Mouse (Mus musculus) liver, embryonic 14.5 days (tissue): ENCODE results near the gene Tex33. TPM values are rescaled to one million over a fixed set of nuclear protein-coding genes. Genes with fewer than 3 reads are reported as not detected.

Source experiments
- ATAC-seq: fragments of 200-750 bp; cut with Nextera tagmentation; 2 replicates; pipeline ENCODE4 v1.8.0; 2017; ENCODE audit warnings: moderate number of reproducible peaks, mild to moderate bottlenecking, moderate library complexity; ENCODE audit not compliant: insufficient read depth
- DNase-seq, 3 experiments: peaks; one replicate each; pipeline ENCODE4 v3.0.0-alpha.2; 2012 to 2013; ENCODE audit warnings: low read depth in 3 of 3, low spot score in 3 of 3
- H3K27ac ChIP-seq: fragments of 300-500 bp; sonication (generic); 2 replicates; pipeline ENCODE4 v1.5.1; 2014; ENCODE audit warnings: moderate library complexity, mild to moderate bottlenecking, control low read depth, inconsistent platforms
- H3K27me3 ChIP-seq: fragments of 300-500 bp; sonication (generic); 2 replicates; pipeline ENCODE4 v1.6.1; 2014; ENCODE audit warnings: mild to moderate bottlenecking, low read length, moderate library complexity; ENCODE audit not compliant: control insufficient read depth, insufficient read depth
- H3K36me3 ChIP-seq: fragments of 300-500 bp; sonication (generic); replicated peaks from 2 replicates; pipeline ENCODE4 v1.6.1; 2014; ENCODE audit warnings: low read depth; ENCODE audit not compliant: control insufficient read depth, insufficient read depth
- H3K4me1 ChIP-seq, 2 experiments: fragments of 200-500 bp in 1 of 2; fragments of 300-500 bp in 1 of 2; sonication (generic) in 1 of 2; replicated peaks; 2 replicates each; pipeline ENCODE4 v1.6.1; 2012 to 2014; ENCODE audit warnings: antibody characterized with exemption in 1 of 2, inconsistent platforms in 1 of 2, low read length in 1 of 2; ENCODE audit not compliant: control insufficient read depth in 2 of 2, insufficient read depth in 2 of 2
- H3K4me2 ChIP-seq: fragments of 300-500 bp; sonication (generic); 2 replicates; pipeline ENCODE4 v1.6.1; 2014; ENCODE audit warnings: low read depth, mild to moderate bottlenecking, control low read depth, moderate library complexity
- H3K4me3 ChIP-seq, 2 experiments: fragments of 200-500 bp in 1 of 2; fragments of 300-500 bp in 1 of 2; sonication (generic) in 1 of 2; 2 replicates each; pipeline ENCODE4 v1.5.1; 2012 to 2014; ENCODE audit warnings: low read depth in 2 of 2, low read length in 2 of 2, mild to moderate bottlenecking in 2 of 2, control low read depth in 1 of 2, inconsistent platforms in 1 of 2, moderate library complexity in 1 of 2; ENCODE audit not compliant: insufficient read depth in 1 of 2
- H3K9ac ChIP-seq: fragments of 300-500 bp; sonication (generic); replicated peaks from 2 replicates; pipeline ENCODE4 v1.6.1; 2014; ENCODE audit warnings: mild to moderate bottlenecking, control low read depth, moderate library complexity
- H3K9me3 ChIP-seq: fragments of 300-500 bp; sonication (generic); 2 replicates; pipeline ENCODE4 v1.6.1; 2016; ENCODE audit warnings: low read length, mixed read lengths; ENCODE audit not compliant: control insufficient read depth
- CTCF ChIP-seq: IDR thresholded peaks from 2 replicates; pipeline ENCODE4 v1.5.1; 2016; ENCODE audit warnings: antibody characterized with exemption, low read depth, control low read depth
- EP300 ChIP-seq: IDR thresholded peaks from 2 replicates; pipeline ENCODE4 v1.6.1; 2016; ENCODE audit warnings: antibody characterized with exemption, low read depth
- WGBS: fragments of 180-500 bp; shearing (Covaris S2); extraction: QIAGEN DNeasy Blood & Tissue Kit; methylation state at CpG from one replicate; pipeline ENCODE4 v1.1.7; 2014; ENCODE audit not compliant: insufficient replicate concordance; 5-methylcytosine and 5-hydroxymethylcytosine counted together
- polyA plus RNA-seq, 2 experiments: library from polyadenylated mRNA; depleted of rRNA in 1 of 2; stranded (reverse) in 1 of 2; unstranded in 1 of 2; fragments of >200 nt; fragmentation: Nextera tagmentation in 1 of 2; extraction: Ambion mirVana in 1 of 2; gene quantifications; 2 replicates each; pipeline versions ENCODE4 v1.2.1 to v1.2.3; 2012 to 2014

Tex33 gene
- polyA plus RNA-seq, 2 experiments: 0.08 TPM; not detected in 1

GRCm38 (mm10) chr15:78401921-78402320, 6.2 kb upstream of the Tex33 start:
- 49% methylated on average over 4 of the region's 4 CpGs for WGBS
- ATAC-seq (no peak), DNase-seq (no peak)
- H3K27me3 ChIP-seq: no peaks in the 10 kb centered on the region
- H3K36me3 ChIP-seq: no peaks in the 10 kb centered on the region
- H3K9ac ChIP-seq: no peak overlapping the region
- peak overlapping the region; percentile 92 for H3K4me2 ChIP-seq
- TF ChIP-seq CTCF (no peak), EP300 (no peak)
- no peaks in the 10 kb centered on the region for H3K9me3 ChIP-seq
- H3K4me1 ChIP-seq: peaks cover 16 to 35% of the 10 kb centered on the region in 2 experiments
- no peak overlapping the region for H3K27ac ChIP-seq
- H3K4me3 ChIP-seq: no peak overlapping the region

GRCm38 (mm10) chr15:78401345-78401744, 5.6 kb upstream of the Tex33 start:
- H3K4me1 ChIP-seq: peaks cover 16 to 35% of the 10 kb centered on the region in 2 experiments
- TF ChIP-seq CTCF (no peak), EP300 (no peak)
- 62% methylated on average over 6 of the region's 6 CpGs for WGBS
- no peak overlapping the region for H3K9ac ChIP-seq
- H3K4me2 ChIP-seq: no peak overlapping the region
- H3K4me3 ChIP-seq: no peak overlapping the region
- no peaks in the 10 kb centered on the region for H3K9me3 ChIP-seq
- no peaks in the 10 kb centered on the region for H3K27me3 ChIP-seq
- no peaks in the 10 kb centered on the region for H3K36me3 ChIP-seq
- DNase-seq (no peak), ATAC-seq (no peak)
- no peak overlapping the region for H3K27ac ChIP-seq

GRCm38 (mm10) chr15:78390855-78391254, 4.9 kb downstream of the Tex33 start:
- ATAC-seq (no peak), DNase-seq (no peak)
- Histone ChIP-seq H3K4me1 (no peaks in the 10 kb centered on the region), H3K4me2 (no peak overlapping the region), H3K9me3 (no peaks in the 10 kb centered on the region), H3K27ac (no peak overlapping the region), H3K36me3 (no peaks in the 10 kb centered on the region), H3K27me3 (no peaks in the 10 kb centered on the region), H3K4me3 (no peak overlapping the region), H3K9ac (no peak overlapping the region)
- 51% methylated on average over 3 of the region's 3 CpGs for WGBS
- TF ChIP-seq CTCF (no peak), EP300 (no peak)

GRCm38 (mm10) chr15:78385564-78385963, 10.1 kb downstream of the Tex33 start:
- Histone ChIP-seq H3K4me3 (no peak overlapping the region), H3K36me3 (no peaks in the 10 kb centered on the region), H3K9ac (no peak overlapping the region), H3K27ac (no peak overlapping the region), H3K4me1 (peaks cover 0 to 9% of the 10 kb centered on the region in 2 experiments; a peak in 1 of 4 replicates), H3K9me3 (no peaks in the 10 kb centered on the region), H3K27me3 (no peaks in the 10 kb centered on the region), H3K4me2 (no peak overlapping the region)
- DNase-seq (no peak), ATAC-seq (no peak)
- no peak for TF ChIP-seq EP300
- no peak for TF ChIP-seq CTCF
- 55% methylated on average over 1 of the region's 1 CpGs for WGBS

GRCm38 (mm10) chr15:78384220-78385116, 11.2 kb downstream of the Tex33 start:
- H3K9me3 ChIP-seq: no peaks in the 10 kb centered on the region
- no peak overlapping the region for H3K27ac ChIP-seq
- H3K36me3 ChIP-seq: no peaks in the 10 kb centered on the region
- DNase-seq (no peak), ATAC-seq (peak; percentile 31; the same call in 1 of the 2 replicates)
- H3K27me3 ChIP-seq: no peaks in the 10 kb centered on the region
- no peak overlapping the region for H3K4me2 ChIP-seq
- TF ChIP-seq CTCF (no peak), EP300 (no peak)
- H3K4me3 ChIP-seq: no peak overlapping the region
- WGBS: 52% methylated on average over 7 of the region's 7 CpGs
- H3K4me1 ChIP-seq: peaks cover 0 to 9% of the 10 kb centered on the region in 2 experiments; a peak in 1 of 4 replicates
- no peak overlapping the region for H3K9ac ChIP-seq
